Mouse (Mus musculus): ENCODE data around the gene Helt. TPM values are rescaled to one million over a fixed set of nuclear protein-coding genes. Genes with fewer than 3 reads are reported as not detected.

Helt gene
- not detected in 2 replicates for polyA plus RNA-seq (2012; rRNA removed)

GRCm38 (mm10) chr8:46294181-46294892 is at the start of gene Helt:
Gene Helt, minus strand, starts transcription at chr8:46294671.

Other genes with a start within 250 kb of the Helt start
- gene Cfap97, start 142.9 kb downstream of the Helt start, polyA plus RNA-seq (2012; rRNA removed): 3.2 and 4.7 TPM in 2 replicates
- 2.9 and 3.7 TPM in 2 replicates for gene Snx25, start 142.5 kb downstream of the Helt start, polyA plus RNA-seq (2012; rRNA removed)
- gene Slc25a4, start 83.4 kb downstream of the Helt start, polyA plus RNA-seq (2012; rRNA removed): 333 and 417 TPM in 2 replicates
- gene Acsl1, start 176.4 kb upstream of the Helt start, polyA plus RNA-seq (2012; rRNA removed): 29.3 and 37.1 TPM in 2 replicates

Measured in ovary, adult 2 months (tissue).